Mouse (Mus musculus) hindlimb bud, embryonic 11.5 days (tissue): ENCODE data around the gene Cd180.
A peak's percentile ranks its signal among the peaks of the same experiment; 100 is the strongest.

Experiments used
- DNase-seq: peaks from one replicate; pipeline ENCODE4 v3.0.0-alpha.2; 2012; ENCODE audit warnings: low read depth, low spot score; ENCODE audit errors: extremely low spot score

Gene Cd180

DNA sequence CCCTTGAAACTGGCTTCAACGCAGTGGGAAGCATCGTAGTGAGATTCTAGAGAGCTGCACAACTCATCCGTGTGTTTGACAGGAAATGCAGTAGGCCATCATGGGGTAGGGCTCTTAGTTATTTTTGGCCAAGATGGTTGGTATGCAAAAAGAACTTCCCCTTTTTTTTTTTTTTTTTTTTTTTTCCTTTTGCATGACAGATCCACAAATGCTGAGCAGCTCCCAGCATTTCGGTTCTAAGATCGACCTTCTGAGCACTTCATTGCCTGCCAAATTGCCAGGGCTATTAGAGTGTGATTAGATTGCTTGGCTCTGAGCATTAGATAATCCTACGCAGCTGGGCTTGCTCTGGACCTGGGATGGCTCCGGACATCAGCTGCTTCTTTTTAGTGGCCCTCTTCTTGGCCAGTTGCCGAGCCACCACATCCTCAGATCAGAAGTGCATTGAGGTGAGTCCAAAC, at the start of gene Cd180:
TSS of gene Cd180 (plus strand) at position 218 of the 461 bp plus-strand sequence.
- no peak for DNase-seq

DNA sequence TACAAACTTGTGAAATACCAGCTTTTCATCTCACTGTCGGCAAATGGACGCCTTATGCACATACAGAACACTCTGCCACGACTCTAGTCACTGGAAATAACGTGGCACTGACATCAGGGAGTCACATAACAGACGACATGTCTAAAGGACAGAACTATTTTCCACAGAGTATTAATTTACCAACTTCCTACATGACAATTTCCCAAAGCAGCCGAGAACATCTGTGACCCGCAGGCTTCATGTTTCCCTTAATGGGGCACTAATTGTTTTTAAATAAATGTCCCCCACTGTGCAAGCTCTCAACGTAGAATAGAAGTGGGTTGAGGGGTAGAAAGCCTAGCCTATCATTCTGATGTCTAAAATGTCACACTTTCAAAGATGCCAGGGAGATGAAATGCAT, 49.0 kb upstream of the Cd180 start:
- no peak for DNase-seq

DNA sequence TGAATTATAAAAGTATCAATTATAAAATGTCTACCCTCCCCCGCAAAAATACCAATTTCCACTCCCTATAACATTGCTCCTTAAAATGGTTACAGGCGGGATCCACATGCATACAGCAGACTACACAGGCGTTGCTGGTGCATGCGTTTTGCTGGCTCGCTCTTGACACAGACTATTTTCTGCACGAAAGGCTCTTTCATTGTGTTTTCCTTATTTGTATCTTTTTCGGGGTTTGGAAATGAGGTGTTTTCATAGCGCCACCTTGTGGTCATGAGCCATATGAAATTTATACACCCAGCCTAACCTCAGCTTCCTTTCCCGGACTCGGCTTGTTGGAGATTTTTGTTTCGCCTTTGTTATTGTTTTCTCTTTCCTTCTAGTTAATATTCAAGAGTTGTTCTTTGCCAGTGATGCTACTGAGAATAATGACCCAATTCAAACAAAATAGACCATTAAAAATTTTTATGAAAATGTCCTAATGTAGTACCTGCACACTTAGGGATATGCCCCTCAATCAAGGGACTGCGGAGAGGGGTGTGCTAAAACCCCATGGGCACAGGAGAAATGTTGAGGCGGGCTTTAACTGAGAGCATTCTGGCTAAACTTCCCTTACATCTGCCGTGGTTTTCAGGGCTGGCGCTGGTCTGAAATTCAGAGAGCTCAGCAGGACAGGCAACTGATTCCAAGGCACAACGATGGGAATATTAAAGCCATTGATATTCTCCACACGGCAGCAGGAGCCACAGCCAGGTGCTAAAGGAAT, 48.4 kb upstream of the Cd180 start:
- peak; percentile 88 for DNase-seq

DNA sequence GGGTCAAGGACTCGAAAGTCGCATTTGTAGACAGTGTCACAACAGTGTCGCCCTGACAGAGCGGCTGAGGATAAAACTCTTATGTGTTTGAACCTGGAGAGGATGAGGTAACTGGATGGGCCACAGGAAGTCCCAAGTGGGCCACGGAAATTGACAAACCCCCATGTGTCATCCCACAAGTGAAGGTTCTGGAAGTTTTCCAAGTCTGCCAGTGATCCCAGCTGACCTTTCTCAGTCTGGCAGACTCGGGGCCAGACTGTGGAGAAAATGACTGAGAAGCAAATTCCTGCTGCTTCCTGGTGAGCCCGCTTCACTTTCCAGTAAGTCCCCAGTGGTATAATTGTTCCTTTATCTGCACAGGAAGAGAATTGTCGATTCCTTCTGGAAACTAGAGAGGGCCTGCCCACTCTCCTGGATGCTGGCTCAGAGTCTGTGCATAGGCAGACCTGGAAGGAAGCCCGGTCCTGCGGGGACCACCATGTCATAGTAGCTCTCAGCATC, 47.0 kb upstream of the Cd180 start:
- DNase-seq = no peak

DNA sequence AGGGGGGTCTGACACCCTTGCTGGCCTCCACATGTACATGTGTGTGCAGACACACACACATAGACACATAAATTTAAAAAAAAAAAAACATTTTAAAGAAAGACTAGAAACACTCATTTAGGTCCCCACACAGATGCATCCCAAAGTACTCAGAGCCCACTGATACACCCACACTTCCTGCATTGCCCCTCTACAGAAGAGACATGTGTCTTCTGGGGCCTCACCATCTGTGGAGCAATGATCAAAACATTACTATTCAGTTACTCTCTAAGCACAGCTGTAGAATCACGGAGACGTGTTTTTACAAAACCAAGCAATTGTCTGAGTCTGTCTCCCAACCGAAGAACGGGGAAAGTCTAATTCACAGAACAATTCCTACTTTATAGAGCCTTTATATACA, 45.8 kb upstream of the Cd180 start:
- DNase-seq = no peak

DNA sequence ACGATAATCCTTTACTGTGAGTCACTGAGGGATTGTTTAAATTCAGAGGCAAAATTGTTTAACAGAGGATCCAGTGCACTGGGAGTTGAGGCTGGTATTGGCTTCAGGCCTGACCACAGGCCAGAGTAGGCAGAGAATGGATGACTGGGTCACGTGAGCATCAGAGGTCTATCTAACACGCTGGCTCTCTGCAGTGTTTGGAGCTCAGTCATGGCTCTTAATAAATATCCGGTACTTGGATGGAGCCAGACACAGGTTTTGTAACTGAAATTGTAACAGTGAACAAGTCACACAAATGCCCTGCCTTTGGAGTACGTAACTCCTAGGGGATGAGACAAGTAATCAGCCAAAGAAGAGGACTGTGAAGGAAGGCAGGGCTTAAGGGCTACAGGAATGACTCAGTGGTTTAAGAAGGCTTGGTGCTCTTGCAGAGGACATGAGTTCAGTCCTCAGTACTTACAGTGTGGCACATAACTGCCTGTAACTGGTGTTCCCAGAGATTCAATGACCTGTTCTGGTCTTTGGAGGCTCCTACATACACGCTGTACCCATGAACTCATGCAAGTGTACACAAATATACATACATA, 41.0 kb upstream of the Cd180 start:
- DNase-seq = no peak

DNA sequence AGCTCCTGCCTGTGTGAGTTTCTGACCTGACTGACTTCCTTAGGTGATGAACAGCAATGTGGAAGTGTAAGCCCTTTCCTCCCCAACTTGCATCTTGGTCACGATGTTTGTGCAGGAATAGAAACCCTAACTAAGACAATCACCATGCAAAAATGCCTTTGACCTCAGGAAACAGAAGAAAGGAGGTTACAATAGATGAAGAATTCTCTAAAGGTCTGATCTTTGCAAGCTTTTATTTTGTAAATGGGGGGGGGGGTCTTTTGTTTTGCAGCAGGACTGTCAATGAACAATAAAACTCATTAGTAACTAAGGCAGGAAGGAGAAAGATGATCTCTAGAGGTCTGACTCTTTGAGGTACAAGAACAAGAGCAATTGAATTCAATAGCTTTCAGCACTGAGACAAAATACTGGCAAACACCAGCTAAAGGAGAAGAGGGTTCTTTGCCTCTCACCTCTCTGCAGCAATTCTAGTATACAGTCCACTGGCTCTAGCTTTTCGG, 38.2 kb upstream of the Cd180 start:
- no peak for DNase-seq

DNA sequence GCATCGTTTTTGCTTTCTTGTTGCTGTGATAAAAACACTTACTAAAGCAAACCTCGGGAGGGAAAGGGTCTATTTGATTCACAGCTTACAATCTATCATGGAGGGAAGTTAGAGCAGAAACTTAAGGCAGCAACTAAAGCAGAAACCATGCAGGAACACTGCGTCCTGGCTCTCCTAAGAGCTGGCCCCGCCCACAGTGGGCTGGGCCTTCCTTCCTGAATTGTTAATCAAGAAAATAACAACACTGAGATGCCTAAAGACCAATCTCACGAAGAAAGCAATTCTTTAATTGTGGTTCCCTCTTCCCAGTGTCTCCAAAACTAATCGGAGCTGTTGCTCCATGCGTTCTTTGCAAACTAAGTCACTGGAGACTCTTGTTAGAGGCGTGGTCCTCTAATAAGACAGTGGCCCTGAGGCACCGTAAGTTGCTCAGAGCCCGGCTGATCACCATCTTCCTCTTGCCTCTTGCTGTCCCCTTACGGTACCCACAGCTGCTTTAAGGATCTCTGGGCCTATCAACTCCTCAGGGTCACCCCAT, 37.1 kb upstream of the Cd180 start:
- no peak for DNase-seq

DNA sequence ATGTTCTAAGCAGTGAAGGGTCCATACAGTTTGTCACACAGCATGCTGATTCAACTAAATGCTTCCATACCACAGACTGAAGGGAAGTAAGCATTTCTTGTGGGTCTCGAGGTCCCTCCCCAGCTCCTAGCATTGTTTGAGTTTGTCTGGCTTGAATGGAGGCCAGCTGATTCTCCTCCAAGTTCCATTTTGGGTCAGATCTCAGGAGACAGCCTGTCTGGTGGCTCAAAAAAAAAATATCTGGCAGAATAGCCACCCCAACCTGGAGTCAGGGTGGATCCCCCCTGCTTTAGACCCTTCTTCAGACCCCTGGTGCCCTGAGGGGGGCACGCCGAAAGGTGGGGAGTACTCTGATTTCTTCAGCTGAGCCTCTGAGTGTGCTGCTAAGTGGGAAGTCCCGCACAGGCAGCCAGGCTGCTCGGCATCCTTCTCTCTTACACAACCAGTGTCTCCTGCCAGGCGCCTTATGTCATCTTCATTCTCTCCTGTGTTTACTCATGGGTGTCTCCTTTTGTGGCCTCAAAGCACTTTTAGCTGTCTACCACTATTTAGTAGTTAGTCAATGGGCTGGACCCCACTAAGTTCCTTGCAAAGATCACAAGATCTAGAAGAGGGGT, 35.0 kb upstream of the Cd180 start:
- DNase-seq = no peak

DNA sequence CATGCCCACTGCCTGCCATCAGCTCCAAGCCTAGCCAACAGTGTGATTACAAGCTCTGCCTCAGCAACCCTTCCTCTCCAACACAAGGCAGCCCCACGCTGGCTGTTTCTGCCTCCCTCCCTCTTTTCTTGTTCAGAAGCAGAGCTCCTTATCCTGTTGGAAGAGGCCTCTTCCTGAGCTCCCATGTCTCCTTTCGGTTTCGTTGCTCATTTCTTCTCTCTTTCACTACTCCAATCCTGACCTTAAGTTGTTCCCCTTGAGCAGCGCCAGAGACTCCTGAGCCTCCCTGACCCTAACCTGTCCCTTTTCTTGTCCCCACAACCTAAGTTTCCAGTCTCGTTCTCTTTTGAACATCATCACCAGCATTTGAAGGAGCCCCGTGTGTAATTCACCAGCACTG, 29.3 kb upstream of the Cd180 start:
- no peak for DNase-seq

DNA sequence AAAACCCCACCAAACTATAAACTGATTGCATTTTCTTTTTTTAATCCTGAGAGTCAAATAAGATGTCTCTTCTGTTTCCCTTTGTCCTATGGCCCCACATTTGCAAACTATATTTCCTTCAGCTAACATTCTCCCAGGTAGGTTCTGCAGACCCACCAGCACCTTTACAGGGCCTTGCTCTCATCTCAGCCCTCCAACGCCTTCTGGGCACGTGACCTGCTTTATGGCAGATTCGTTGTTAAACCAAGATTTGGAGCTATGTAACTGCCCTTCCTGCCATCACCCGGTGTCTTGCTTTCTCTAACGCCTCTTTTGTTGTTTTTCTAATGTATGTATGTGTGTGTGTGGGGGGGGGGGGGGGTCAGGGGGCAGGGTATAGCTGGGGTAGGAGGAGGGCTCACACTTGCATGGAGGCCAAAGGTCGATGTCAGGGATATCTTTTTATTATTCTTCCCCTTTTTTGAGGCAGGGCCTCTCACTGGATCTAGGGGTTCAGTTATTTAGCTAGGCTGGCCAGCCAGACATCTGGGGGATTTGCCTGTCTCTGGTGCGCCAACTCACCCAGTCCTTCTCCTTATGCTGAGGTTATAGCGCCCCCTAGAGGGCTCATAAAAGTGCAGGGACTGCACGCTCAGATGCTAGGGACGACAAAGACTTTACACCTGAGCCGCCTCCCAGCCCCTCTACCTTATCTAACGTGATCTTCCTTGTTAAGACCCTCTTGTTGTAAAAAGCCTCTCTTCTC, 28.3 kb upstream of the Cd180 start:
- DNase-seq = no peak

DNA sequence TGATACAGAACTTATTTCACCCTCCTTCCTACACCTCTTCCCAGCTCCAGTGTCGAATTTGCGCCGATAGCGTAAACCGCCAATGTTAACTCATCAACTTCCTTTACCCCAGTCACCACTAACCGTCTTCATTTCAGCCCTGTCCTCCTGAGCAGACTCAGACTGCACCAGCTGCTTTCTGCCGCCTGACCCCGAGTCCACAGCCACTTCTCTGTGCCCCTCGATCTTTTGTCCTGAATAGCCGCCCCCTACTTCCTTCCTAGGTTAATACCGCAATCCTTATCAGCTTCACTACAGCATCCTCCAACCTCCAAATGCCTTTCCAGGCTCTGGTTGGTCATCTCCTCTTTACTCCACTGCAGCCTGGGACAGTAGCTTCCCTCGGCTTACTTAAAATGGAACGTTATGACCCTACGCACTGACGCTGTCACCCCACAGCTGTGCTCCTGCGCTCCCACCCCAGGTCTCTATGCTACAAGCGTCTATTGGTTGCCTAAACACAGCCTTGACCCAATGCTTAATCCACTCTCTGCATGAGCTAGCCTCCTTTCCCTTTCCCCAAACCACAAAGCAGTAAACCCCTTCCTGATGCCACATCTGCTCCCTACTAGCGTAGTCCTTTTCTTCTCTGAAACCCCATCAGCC, 27.6 kb upstream of the Cd180 start:
- DNase-seq = no peak

DNA sequence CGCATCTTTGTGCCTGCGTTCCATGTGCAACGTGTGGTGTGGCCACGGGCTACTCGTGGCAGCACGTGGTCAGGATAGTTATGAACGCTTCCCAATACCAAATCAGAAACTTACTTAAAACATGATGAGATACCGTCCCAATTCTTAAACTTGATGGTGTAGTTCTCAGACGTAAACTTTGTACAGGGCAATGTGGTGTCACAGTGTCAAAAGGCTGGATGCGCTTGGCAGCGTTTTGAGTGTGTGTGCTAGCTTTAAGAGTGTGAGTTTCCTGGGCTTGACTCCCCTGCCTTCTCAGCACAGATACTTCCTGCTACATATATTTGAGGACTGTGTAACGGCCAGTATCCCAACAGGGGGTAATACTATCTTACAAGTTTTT, 27.1 kb upstream of the Cd180 start:
- no peak for DNase-seq

DNA sequence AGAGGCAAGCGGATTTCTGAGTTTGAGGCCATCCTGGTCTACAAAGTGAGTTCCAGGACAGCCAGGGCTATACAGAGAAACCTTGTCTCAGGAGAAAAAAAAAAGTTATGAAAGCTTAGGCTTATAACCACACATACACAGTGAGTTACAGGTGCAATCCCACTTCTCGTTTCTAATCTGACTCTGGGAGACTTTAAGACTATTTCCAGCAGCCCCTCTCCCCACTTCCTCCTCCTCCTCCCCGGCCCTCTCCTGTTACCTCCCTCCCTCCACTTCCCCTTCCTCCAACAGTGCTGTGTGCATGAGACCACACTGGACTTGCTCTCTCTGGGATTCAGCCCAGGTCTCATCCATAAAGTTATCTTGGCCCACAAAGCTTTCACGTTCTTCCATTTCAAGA, 26.6 kb upstream of the Cd180 start:
- no peak for DNase-seq

DNA sequence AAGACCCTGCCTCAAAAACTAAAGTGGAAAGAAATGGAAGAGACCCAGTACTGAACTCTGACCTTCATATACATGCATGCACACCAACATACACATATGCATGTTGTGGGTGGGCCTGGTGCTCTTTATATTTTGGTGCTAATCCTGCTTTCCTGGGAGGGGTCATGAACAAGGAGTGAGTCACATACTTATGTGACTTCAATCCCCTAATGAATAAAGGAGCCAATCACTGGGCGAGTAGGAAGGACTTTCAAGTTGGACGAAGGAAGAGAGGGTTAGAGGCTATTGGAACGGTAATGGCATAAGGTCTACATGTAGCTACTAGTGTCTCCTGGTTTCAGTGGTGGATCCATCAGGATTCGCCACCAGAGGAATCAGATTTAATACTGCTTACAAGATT, 26.0 kb upstream of the Cd180 start:
- no peak for DNase-seq

DNA sequence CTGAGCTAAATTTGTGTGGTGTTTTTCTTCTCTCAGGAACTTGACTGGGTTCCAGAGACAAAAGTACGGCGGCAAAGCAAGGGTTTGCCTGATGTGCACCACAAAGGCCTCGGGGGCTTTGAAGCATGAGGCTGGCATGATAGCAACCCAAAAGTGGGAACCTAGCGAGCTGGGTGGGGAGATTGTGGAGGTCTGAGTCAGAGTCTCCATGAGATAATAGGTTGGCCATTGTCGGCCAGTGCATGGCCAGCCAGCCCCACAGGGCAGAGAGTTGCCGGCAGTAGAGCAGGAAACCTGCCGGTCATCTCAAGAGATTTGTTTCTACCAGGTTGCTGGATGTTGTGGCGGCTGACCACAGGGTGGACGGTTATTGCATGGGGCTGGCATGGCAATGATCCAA, 25.5 kb upstream of the Cd180 start:
- DNase-seq = no peak

DNA sequence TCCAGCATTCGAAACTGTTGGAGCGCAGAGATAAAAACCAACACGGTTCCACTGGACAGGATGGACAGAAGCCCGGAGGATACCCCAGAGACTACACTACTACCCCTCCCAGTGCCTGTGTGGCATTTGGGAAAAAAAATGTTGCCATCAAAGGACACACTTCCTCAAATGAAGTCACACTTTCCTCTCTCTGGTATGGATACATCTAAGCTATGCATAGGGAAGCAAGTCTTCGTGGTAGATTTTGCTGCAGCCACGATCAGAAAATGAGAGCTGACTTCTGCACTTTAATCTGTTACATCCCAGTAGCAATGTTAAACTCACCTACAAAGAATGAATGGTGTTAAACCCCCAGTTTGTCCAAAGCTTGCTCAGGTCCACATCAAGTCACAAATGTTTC, 24.4 kb upstream of the Cd180 start:
- no peak for DNase-seq

DNA sequence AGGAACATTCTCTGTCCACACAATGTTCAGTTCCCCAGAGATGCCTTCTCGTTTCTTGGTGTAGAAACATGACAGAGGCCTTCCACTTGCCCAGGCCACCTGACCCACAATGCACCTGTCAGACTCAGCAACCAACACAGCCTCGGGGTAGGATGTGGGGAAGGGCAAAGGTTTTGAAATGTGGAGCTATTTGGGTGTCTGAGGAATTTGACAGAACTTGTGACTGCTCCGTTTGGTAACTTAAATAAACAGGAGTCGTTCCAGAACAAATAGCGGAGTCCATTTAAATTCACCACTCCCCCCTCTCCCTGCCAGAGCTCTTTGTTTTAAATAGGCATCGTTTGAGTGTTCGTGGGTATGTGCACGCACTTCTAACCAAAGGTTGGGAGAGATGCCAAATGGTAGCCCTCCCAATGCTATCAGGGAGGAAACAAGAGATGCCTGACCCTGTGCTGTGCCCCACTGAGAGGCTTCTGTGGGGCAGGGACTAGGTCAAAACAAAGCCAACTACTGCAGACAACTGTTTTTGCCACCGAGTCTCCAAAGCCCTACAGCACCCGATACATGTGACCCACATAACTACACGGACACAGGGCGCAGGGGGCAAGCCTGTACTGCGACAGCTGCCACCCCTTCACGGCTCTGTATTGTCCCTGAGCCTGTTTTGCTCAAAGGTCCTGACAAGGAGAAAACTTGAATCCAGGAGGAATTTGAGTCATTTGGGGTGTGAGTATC, 23.7 kb upstream of the Cd180 start:
- no peak for DNase-seq

DNA sequence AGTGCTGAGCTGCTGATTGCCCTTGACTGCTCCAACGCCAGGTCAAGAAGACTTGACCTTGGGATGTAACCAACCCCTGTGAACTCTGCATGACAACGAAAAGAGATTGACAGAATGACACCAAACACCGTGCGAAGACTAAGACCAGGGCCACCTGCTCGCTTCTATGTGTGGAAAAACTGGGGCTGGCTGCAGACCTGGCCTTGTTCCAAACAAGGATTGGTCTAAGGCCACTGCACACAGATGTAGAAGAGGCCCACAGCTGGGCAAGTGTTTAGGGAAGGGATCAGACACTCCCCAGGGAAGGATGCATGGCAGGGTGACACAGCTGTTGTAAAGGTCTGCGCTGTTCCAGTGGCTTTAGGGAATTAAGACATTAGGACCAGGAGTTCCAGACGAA, 22.9 kb upstream of the Cd180 start:
- no peak for DNase-seq

DNA sequence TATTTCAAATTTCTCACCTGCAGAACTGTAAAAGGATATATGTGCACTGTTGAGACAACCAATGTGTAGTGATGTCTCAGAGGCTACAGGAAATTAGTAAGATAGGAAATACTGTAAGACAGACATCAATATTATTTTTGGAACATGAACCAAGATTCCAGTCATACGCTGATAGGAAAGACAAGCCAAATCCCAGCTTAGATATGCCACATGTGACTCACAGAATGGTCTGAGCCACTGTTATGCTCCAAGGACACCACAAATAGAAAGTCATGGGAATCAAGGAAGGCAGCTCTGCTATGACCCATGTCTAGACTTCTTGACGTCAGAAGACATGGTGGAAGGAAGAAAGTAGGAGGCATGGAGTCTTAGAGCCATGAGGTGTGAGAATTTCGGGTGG, 19.3 kb upstream of the Cd180 start:
- DNase-seq = no peak
